Mouse (Mus musculus): ENCODE measurements at regions not wholly inside any gene's neighbourhood (a gene's known extent, or its start where the extent isn't known, plus 50 kb on each side); places are given as distances from the start of the nearest gene placed in this dataset.

DNA sequence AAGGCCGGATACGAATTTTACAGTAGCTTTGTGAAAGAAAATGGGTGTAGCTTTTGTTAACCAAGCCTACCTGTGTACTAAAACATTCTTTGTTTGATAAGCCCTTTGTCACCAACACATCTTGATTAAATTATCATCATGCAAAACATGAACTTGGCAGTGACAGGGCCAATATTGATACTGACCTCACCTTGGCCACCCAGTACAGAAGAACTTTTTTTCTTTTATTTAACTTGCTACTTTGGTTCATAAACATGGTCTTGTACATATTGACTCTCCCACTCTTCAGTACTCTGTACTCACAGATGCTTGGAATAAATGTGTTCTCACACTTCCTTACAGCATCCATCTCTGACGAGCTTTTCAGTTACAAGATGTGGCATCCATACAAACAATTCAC, 570.0 kb upstream of the Klf4 start:
- TF ChIP-seq POLR2A (IDR thresholded peaks at IDR 0.05; ENCODE audit: borderline replicate concordance, extremely low read depth, insufficient read depth, insufficient read length, poor library complexity, severe bottlenecking) (no peak), CTCF (IDR thresholded peaks at IDR 0.05; ENCODE audit: borderline replicate concordance, extremely low read depth, insufficient read depth, insufficient read length) (no peak)
- DNase-seq (ENCODE audit: low read depth): no peak

DNA sequence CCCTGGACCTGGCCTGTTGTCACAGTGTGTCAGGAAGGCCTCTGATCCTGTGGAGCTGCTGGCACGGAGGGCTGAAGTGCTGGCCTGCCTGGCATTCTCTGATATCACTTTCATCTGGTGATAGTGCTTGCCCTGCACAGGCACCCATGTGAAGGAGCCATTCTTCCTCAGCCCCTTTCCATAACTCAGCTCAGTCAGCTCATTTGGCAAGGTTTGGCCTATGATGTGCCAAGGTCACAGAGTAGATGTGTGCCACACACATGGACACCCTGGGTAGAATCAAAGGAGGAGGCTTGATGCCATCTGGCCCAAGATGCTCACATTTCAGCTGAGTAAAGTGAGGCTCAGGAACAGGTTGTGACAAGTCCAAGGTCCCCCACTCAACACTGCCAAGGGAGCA, 558.5 kb upstream of the Klf4 start:
- no peak for TF ChIP-seq CTCF (IDR thresholded peaks at IDR 0.05; ENCODE audit: borderline replicate concordance, extremely low read depth, insufficient read depth, insufficient read length)
- no peak for TF ChIP-seq POLR2A (IDR thresholded peaks at IDR 0.05; ENCODE audit: borderline replicate concordance, extremely low read depth, insufficient read depth, insufficient read length, poor library complexity, severe bottlenecking)
- peak; percentile 44 for DNase-seq (ENCODE audit: low read depth)

- TF ChIP-seq CTCF (IDR thresholded peaks at IDR 0.05; ENCODE audit: borderline replicate concordance, extremely low read depth, insufficient read depth, insufficient read length): no peak
- TF ChIP-seq POLR2A (IDR thresholded peaks at IDR 0.05; ENCODE audit: borderline replicate concordance, extremely low read depth, insufficient read depth, insufficient read length, poor library complexity, severe bottlenecking): no peak
Observed at GRCm38 (mm10) chr4:56088701-56089100, 556.4 kb upstream of the Klf4 start.

DNA sequence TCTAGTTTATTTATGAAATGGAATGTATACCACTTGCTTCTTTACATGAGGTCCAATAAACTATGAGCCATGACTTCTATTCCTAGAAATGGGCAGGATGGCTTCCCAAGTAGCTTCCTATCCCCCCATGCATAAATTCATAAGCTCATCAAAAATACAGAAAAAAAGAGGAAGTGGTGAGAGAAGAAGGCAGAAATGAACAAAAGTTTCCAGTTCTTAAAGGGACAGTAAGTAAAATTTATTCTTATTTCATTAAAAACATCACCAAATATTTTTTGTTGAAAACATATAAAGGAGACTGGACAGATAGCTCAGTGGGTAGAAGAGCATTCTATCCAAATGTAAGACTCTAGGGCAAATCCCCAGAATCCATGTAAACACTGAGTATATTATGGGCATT, 554.0 kb upstream of the Klf4 start:
- TF ChIP-seq POLR2A (IDR thresholded peaks at IDR 0.05; ENCODE audit: borderline replicate concordance, extremely low read depth, insufficient read depth, insufficient read length, poor library complexity, severe bottlenecking) (no peak), CTCF (IDR thresholded peaks at IDR 0.05; ENCODE audit: borderline replicate concordance, extremely low read depth, insufficient read depth, insufficient read length) (no peak)
- DNase-seq (ENCODE audit: low read depth): no peak

More at GRCm38 (mm10) chr4:56088701-56089100, 556.4 kb upstream of the Klf4 start:
- peak; percentile 96 for DNase-seq (ENCODE audit: low read depth)

GRCm38 (mm10) chr4:56084205-56084604, 551.9 kb upstream of the Klf4 start:
- DNase-seq (ENCODE audit: low read depth): peak; percentile 59
- TF ChIP-seq POLR2A (IDR thresholded peaks at IDR 0.05; ENCODE audit: borderline replicate concordance, extremely low read depth, insufficient read depth, insufficient read length, poor library complexity, severe bottlenecking): no peak
- TF ChIP-seq CTCF (IDR thresholded peaks at IDR 0.05; ENCODE audit: borderline replicate concordance, extremely low read depth, insufficient read depth, insufficient read length): no peak

DNA sequence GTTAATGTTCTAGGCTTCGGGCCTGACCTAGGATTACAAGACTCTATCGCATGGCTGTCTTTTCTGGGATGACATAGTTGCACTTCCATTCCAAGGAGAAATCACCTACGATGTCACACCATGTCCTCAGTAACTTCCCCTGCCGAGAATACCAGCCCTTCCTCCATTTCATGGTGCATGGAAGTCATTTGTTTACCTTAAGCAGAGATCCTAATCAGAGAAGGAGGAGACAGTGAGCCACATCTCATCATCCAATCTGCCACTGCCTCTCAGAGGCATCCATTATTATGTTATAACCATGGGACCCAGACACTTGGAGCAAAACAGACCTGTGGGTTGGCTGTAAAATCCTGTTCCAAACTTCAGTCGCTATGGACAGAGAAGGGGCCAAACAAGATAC, 550.1 kb upstream of the Klf4 start:
- no peak for TF ChIP-seq POLR2A (IDR thresholded peaks at IDR 0.05; ENCODE audit: borderline replicate concordance, extremely low read depth, insufficient read depth, insufficient read length, poor library complexity, severe bottlenecking)
- no peak for TF ChIP-seq CTCF (IDR thresholded peaks at IDR 0.05; ENCODE audit: borderline replicate concordance, extremely low read depth, insufficient read depth, insufficient read length)
- DNase-seq (ENCODE audit: low read depth): no peak

GRCm38 (mm10) chr4:56080960-56081359, 548.7 kb upstream of the Klf4 start:
- no peak for TF ChIP-seq POLR2A (IDR thresholded peaks at IDR 0.05; ENCODE audit: borderline replicate concordance, extremely low read depth, insufficient read depth, insufficient read length, poor library complexity, severe bottlenecking)
- no peak for TF ChIP-seq CTCF (IDR thresholded peaks at IDR 0.05; ENCODE audit: borderline replicate concordance, extremely low read depth, insufficient read depth, insufficient read length)
- no peak for DNase-seq (ENCODE audit: low read depth)

- TF ChIP-seq POLR2A (IDR thresholded peaks at IDR 0.05; ENCODE audit: borderline replicate concordance, extremely low read depth, insufficient read depth, insufficient read length, poor library complexity, severe bottlenecking) (no peak), CTCF (IDR thresholded peaks at IDR 0.05; ENCODE audit: borderline replicate concordance, extremely low read depth, insufficient read depth, insufficient read length) (no peak)
- peak; percentile 70 for DNase-seq (ENCODE audit: low read depth)
Observed at GRCm38 (mm10) chr4:56070664-56071334, 538.5 kb upstream of the Klf4 start.

GRCm38 (mm10) chr4:56068859-56069258, 536.6 kb upstream of the Klf4 start:
- TF ChIP-seq POLR2A (IDR thresholded peaks at IDR 0.05; ENCODE audit: borderline replicate concordance, extremely low read depth, insufficient read depth, insufficient read length, poor library complexity, severe bottlenecking): no peak
- no peak for TF ChIP-seq CTCF (IDR thresholded peaks at IDR 0.05; ENCODE audit: borderline replicate concordance, extremely low read depth, insufficient read depth, insufficient read length)
- no peak for DNase-seq (ENCODE audit: low read depth)

DNA sequence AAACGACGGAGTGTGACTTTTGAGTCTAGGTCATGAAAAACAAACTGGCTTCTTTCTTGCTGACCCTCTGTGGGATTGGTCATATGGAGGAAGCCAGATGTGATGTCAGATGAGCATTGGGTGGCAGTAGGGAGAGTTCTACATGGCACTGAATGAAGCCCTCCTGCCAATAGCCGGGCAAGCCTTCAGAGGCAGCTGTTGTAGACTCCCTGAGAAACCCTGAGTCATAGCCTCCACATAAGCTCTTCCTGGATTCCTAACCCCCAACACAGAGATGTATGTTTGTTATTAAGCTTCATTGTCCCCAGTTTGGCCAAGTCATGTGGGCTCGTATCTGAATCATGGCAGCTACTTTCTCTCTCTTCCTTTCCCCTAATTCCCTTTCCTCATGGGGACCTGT, 532.4 kb upstream of the Klf4 start:
- no peak for DNase-seq (ENCODE audit: low read depth)
- no peak for TF ChIP-seq CTCF (IDR thresholded peaks at IDR 0.05; ENCODE audit: borderline replicate concordance, extremely low read depth, insufficient read depth, insufficient read length)
- TF ChIP-seq POLR2A (IDR thresholded peaks at IDR 0.05; ENCODE audit: borderline replicate concordance, extremely low read depth, insufficient read depth, insufficient read length, poor library complexity, severe bottlenecking): no peak

- peak; percentile 20; the same call in 1 of the 2 replicates for TF ChIP-seq CTCF (IDR thresholded peaks at IDR 0.05; ENCODE audit: borderline replicate concordance, extremely low read depth, insufficient read depth, insufficient read length)
- TF ChIP-seq POLR2A (IDR thresholded peaks at IDR 0.05; ENCODE audit: borderline replicate concordance, extremely low read depth, insufficient read depth, insufficient read length, poor library complexity, severe bottlenecking): no peak
- peak; percentile 32 for DNase-seq (ENCODE audit: low read depth)
Observed at GRCm38 (mm10) chr4:56051792-56052380, 519.6 kb upstream of the Klf4 start.

GRCm38 (mm10) chr4:56039327-56039726, 507.1 kb upstream of the Klf4 start:
- TF ChIP-seq CTCF (IDR thresholded peaks at IDR 0.05; ENCODE audit: borderline replicate concordance, extremely low read depth, insufficient read depth, insufficient read length) (no peak), POLR2A (IDR thresholded peaks at IDR 0.05; ENCODE audit: borderline replicate concordance, extremely low read depth, insufficient read depth, insufficient read length, poor library complexity, severe bottlenecking) (no peak)
- no peak for DNase-seq (ENCODE audit: low read depth)

All from brain, embryonic 14.5 days (tissue).